Mouse (Mus musculus): ENCODE data around the gene Cobll1.

The Cobll1 gene

GRCm38 (mm10) chr2:65203699-65204098 lies 35.5 kb downstream of the Cobll1 start:
- intact Hi-C loops (cut with DNase I): no loop called here

DNA sequence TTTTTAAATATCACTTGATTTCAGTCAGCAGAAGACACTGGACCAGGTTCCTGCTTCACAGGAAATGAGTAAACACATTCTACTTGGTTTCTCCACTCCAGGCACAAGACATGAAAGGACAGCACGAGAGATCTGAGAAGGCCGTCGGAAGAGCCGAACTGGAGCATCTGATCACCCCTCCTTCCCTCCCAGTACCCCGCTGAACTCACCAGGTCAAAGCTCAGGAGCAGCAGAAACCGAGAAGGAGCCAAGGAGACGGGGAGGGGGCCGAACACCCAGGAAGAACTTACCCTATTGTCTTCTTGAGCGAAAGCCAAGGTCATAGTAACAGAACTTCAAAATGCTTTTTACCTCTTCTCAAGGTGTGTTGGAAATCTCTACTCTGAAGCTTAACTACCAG lies 39.5 kb downstream of the Cobll1 start:
- intact Hi-C loops (cut with DNase I): no loop called here

- intact Hi-C loops (cut with DNase I): no loop called here
Measured at GRCm38 (mm10) chr2:65198605-65199004, 40.6 kb downstream of the Cobll1 start.

DNA sequence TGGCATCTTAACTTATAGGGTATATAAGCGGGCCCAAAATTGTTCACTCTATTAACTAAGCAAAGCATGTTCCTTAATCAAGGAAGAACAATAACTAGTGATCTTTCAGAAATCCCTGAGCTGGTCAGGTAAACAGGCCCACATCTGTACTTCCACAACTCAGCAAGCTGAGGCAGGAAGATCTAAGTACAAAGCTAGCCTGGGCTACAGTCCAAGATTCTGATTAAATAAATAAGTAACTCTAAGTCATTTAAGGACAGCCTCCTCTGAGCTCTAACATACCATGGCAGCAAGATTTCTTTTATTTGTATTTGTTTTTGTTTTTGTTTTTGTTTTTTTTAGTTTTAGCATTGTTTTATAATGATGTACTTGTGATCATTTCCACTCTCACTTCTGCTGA lies 42.2 kb downstream of the Cobll1 start:
- intact Hi-C loops (cut with DNase I): no loop called here

- intact Hi-C loops (cut with DNase I): no loop called here
Measured at GRCm38 (mm10) chr2:65195233-65196010, 43.8 kb downstream of the Cobll1 start.

DNA sequence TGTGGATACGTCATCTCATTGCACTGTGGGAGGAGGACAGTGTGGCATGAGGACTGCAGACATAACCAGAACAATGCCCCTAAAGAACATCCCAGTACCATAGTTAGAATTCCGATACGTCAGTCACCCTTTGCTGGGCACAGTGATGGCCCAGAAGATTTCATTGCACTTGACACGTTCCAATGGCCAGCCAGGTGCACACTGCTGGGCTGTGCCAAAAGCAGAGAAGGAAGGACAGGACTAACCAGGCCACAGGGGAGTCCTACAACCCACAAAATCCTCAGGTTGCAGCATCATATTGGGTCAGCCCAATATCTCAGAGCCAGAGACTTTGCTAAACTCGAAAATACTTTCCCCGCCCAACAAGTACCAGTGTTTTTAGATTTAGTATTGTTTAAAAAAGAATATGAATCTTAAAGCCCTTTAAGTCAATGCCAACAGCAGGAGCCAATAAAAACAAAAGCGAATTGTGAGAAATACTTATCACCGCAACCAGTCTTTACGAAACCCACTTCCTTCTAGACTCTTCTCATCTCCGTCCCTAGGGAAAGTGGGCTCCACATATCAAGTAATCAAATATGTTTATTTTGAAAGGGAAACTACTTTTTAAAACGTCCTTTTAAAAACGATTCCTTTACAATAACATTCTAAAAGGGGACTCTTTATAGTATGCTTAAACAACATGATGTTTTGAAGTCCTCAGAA lies 46.0 kb downstream of the Cobll1 start:
- intact Hi-C loops (cut with DNase I): loop anchor here (5.0 kb wide), 1 partner anchor 34 kb away; no protein-coding TSS in a partner anchor

DNA sequence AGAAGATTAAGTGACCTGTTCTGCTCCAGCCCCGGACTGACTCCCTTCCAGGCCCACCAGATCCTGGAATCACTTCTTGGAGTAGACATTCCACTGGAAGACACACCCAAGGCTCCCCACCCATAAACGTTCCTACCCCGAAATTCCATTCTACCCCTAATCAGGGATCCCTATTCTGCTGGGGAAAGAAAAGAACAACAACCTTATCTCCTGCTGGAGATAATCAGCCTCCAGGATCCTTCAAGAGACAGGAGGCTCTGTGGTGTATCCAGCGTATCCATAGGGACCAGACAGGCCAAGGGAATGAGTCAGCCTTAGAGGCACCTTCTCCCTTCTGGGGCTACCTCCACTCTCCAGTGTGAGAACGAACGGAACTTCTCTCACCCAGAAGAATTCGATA lies 47.8 kb downstream of the Cobll1 start:
- intact Hi-C loops (cut with DNase I): loop anchor here (5.0 kb wide), 1 partner anchor 36 kb away; no protein-coding TSS in a partner anchor

DNA sequence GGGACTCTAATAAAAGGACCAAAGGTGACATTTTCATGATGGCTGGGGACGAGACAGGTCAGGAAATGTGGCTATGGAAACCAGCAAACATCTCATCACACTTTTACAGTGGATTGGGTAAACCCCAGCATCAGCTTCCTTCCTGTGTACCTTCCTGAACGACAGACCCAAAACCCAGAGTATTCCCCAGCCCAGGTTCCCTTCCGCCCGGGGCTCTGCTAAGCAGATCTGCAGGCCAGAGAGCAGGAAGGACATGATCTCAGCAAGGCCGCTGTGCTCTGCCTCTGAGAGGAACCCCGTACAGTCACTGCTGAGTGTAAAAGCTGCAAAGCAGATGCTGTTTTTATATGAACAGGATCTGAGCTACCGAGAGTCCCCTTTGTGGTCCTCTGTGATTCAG lies 49.9 kb downstream of the Cobll1 start:
- intact Hi-C loops (cut with DNase I): no loop called here

- intact Hi-C loops (cut with DNase I): no loop called here
Measured at GRCm38 (mm10) chr2:65188585-65188984, 50.6 kb downstream of the Cobll1 start.

DNA sequence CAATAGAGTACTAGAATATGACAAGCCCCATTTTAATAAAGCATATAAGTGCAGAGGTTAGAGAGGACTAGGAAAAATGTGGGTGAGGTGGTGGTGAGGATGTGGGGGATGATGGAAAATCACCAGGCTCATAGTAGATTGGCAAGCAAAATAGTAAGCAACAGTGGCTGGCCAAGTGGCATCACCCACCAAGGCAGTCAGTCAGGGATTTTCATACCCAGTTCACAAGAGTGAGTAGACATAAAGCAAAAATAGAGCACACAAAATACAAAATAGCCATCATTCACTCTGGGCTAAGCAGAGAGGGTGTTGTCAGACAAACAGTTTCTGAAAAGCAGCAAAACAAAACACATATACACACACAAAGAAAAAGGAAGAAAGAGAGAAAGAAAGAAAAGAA lies 51.6 kb downstream of the Cobll1 start:
- intact Hi-C loops (cut with DNase I): no loop called here

- intact Hi-C loops (cut with DNase I): no loop called here
Measured at GRCm38 (mm10) chr2:65187164-65187563, 52.0 kb downstream of the Cobll1 start.

GRCm38 (mm10) chr2:65182747-65183146 lies 56.5 kb downstream of the Cobll1 start:
- intact Hi-C loops (cut with DNase I): no loop called here

GRCm38 (mm10) chr2:65181736-65182135 lies 57.5 kb downstream of the Cobll1 start:
- intact Hi-C loops (cut with DNase I): no loop called here

GRCm38 (mm10) chr2:65181066-65181716 lies 58.0 kb downstream of the Cobll1 start:
- intact Hi-C loops (cut with DNase I): no loop called here

GRCm38 (mm10) chr2:65175645-65176044 lies 63.6 kb downstream of the Cobll1 start:
- intact Hi-C loops (cut with DNase I): no loop called here

- intact Hi-C loops (cut with DNase I): no loop called here
Measured at GRCm38 (mm10) chr2:65172071-65172470, 67.1 kb downstream of the Cobll1 start.

GRCm38 (mm10) chr2:65171516-65171915 lies 67.7 kb downstream of the Cobll1 start:
- intact Hi-C loops (cut with DNase I): no loop called here

DNA sequence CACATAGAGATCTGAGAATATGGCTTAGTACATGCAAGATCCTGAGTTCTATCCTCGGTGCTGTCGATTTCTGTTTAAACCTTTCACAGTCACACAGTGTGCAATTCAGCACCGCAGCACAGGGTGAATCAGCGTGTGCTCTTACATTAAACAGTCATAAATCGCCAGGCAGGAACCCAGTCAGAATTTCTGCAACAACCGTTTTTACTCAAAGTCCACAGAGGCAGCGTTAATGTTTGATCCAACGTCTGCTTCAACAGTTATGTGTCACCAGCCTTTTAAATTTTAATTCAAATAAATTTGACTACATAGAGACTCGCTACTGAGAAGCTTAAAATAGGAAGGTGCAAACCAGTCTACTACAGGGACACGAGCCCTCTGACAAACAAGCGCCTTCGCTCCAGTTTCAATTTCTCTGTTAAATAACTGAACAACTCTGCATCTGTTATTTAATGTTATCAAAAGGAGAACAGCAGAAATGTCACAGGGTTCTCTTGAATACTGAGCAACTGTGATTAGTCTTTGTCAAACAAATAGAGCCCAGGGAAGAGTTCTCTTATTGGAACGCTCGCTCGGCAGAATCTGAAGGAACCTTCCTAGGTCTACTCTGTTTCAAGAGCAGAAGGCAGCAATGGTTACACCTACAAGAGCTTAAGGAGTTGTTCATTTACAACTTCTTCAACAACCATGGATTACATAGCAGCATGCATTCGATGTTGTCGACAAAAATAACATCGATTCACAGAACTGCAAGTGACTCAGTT lies 68.3 kb downstream of the Cobll1 start:
- intact Hi-C loops (cut with DNase I): no loop called here

- intact Hi-C loops (cut with DNase I): no loop called here
Measured at GRCm38 (mm10) chr2:65170256-65170655, 68.9 kb downstream of the Cobll1 start.

DNA sequence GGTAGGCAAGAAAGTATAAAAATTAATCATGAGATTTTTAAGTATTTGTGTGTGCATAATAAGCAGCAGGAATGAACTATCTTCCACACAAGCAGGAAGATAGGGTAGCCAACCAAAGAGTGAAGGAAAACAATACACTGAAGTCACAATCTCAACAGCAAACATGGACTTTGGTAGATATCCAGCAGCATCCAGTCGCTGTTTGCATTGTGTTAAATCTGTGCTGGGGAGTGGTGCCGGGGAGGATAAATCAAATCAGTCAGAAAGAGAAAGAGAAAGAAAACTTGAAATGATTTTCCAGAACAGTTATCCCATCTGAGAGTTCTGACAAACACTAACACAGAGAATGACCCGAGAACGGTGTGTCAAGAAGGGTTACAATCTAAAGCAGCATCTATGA lies 75.2 kb downstream of the Cobll1 start:
- intact Hi-C loops (cut with DNase I): no loop called here

DNA sequence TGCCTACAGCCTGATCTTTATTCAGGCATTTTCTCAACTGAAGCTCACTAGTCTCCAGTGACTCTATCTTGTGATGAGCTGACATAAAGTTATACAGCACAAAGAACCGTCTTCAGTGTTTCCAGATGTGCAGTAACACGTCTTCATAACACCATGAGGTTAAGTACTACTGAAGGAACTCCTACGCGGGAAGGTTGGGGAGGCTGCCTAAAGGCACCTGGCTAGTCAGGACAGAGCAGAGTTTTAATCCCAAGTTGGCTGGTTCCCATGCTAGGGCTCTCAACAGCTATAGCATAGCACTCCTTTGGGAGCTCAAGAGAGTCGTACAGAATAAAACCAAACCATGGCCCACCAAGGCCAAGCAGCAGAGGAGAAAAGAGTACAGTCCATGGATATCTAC lies 76.6 kb downstream of the Cobll1 start:
- intact Hi-C loops (cut with DNase I): no loop called here
